Mouse (Mus musculus) c-Kit-positive CD71-positive TER-119-negative erythroid progenitor cells, embryonic 14.5 days (primary cell): ENCODE results near the gene Imp3.

Experiments used
- DNase-seq: peaks from one replicate; pipeline ENCODE4 v3.0.0-alpha.2; 2013; ENCODE audit warnings: low read depth

Imp3 gene

GRCm38 (mm10) chr9:56970158-56970557 is 32.9 kb downstream of the Imp3 start:
- no peak for DNase-seq

DNA sequence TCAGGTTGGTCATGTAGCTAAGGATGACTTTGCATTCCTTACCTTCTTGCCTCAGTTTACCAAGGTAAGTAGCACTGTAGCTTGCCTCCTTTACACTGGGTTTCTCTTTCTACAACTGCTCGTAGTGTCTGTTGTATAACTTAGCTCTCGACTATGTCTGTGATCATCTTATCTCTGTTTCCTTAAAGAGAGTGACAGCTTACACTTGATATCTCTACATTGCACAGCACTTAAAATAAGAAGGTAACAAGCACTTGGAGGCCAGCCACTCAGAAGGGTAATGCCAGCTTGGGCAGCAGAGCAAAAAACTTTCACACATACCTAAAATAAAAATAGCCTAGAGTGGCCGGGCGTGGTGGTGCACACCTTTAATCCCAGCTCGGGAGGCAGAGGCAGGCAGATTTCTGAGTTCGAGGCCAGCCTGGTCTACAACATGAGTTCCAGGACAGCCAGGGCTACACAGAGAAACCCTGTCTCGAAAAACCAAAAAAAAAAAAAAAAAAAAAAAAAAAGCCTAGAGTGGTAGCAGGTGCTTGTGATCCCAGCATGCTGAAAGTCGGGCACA is 36.8 kb downstream of the Imp3 start:
- no peak for DNase-seq

DNA sequence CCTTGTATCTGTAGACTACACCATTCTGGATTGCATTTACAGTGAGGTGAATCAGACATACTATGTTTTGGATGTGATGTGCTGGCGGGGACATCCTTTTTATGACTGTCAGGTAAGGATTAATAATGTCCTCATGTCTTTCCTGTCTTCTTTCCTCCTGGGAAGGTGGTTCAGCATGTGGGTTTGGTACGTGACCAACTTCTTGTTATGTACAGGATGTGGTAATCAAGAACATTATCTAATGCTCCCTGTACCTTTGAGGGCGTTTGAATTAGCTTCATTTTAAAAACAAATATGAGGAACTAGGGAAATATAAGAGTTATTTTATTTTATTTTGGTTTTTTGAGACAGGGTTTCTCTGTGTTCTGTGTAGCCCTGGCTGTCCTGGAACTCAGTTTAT is 37.9 kb downstream of the Imp3 start:
- no peak for DNase-seq

GRCm38 (mm10) chr9:56980186-56980585 is 42.9 kb downstream of the Imp3 start:
- DNase-seq = no peak

- DNase-seq = no peak
These were observed 44.2 kb downstream of the Imp3 start for GRCm38 (mm10) chr9:56981502-56981901.
